Mouse (Mus musculus): ENCODE measurements around the gene Rsph9.
A peak's percentile ranks its signal among the peaks of the same experiment; 100 is the strongest.

Gene Rsph9

GRCm38 (mm10) chr17:46098525-46098924 lies 45.5 kb downstream of the Rsph9 start:
- peak; percentile 91 for DNase-seq

GRCm38 (mm10) chr17:46091899-46092298 lies 52.1 kb downstream of the Rsph9 start:
- no peak for DNase-seq

GRCm38 (mm10) chr17:46091351-46091750 lies 52.7 kb downstream of the Rsph9 start:
- no peak for DNase-seq

GRCm38 (mm10) chr17:46086341-46086870 lies 57.6 kb downstream of the Rsph9 start:
- DNase-seq = no peak

- peak; percentile 98 for DNase-seq
Observed at GRCm38 (mm10) chr17:46084091-46084501, 59.9 kb downstream of the Rsph9 start.

GRCm38 (mm10) chr17:46083381-46083780 lies 60.6 kb downstream of the Rsph9 start:
- DNase-seq = no peak

- DNase-seq = peak; percentile 98
Observed at GRCm38 (mm10) chr17:46081657-46082056, 62.4 kb downstream of the Rsph9 start.

GRCm38 (mm10) chr17:46081042-46081441 lies 63.0 kb downstream of the Rsph9 start:
- no peak for DNase-seq

- DNase-seq = no peak
Observed at GRCm38 (mm10) chr17:46080388-46080787, 63.6 kb downstream of the Rsph9 start.

- no peak for DNase-seq
Observed at GRCm38 (mm10) chr17:46079037-46079436, 65.0 kb downstream of the Rsph9 start.

- no peak for DNase-seq
Observed at GRCm38 (mm10) chr17:46077921-46078534, 66.0 kb downstream of the Rsph9 start.

- DNase-seq = no peak
Observed at GRCm38 (mm10) chr17:46076260-46076551, 67.8 kb downstream of the Rsph9 start.

- no peak for DNase-seq
Observed at GRCm38 (mm10) chr17:46075551-46076259, 68.3 kb downstream of the Rsph9 start.

GRCm38 (mm10) chr17:46075116-46075485 lies 68.9 kb downstream of the Rsph9 start:
- no peak for DNase-seq

GRCm38 (mm10) chr17:46074398-46075115 lies 69.5 kb downstream of the Rsph9 start:
- no peak for DNase-seq

- peak; percentile 98 for DNase-seq
Observed at GRCm38 (mm10) chr17:46073730-46074301, 70.2 kb downstream of the Rsph9 start.

All from heart, adult 11 months (tissue).